Mouse (Mus musculus) thymus, adult 2 months (tissue): ENCODE data around the gene Morn1. TPM values are rescaled to one million over a fixed set of nuclear protein-coding genes. Genes with fewer than 3 reads are reported as not detected.

Experiments used
- DNase-seq: peaks from one replicate; pipeline ENCODE4 v3.0.0; 2021
- H3K27ac ChIP-seq: fragments of 200-500 bp; 2 replicates; pipeline ENCODE4 v1.5.1; 2012; ENCODE audit warnings: low read length, control low read depth; ENCODE audit not compliant: control insufficient read depth, insufficient read depth
- H3K27me3 ChIP-seq: fragments of 200-500 bp; 2 replicates; pipeline ENCODE4 v1.6.1; 2012; ENCODE audit warnings: mild to moderate bottlenecking, low read length, moderate library complexity, mixed read lengths; ENCODE audit not compliant: control insufficient read depth, insufficient read depth
- H3K36me3 ChIP-seq: fragments of 200-500 bp; 2 replicates; pipeline ENCODE4 v1.6.1; 2012; ENCODE audit warnings: mild to moderate bottlenecking, low read length, moderate library complexity; ENCODE audit not compliant: control insufficient read depth, insufficient read depth
- H3K4me1 ChIP-seq: fragments of 200-500 bp; replicated peaks from 2 replicates; pipeline ENCODE4 v1.6.1; 2012; ENCODE audit warnings: low read length; ENCODE audit not compliant: control insufficient read depth, insufficient read depth
- H3K4me3 ChIP-seq: fragments of 200-500 bp; 2 replicates; pipeline ENCODE4 v1.5.1; 2012; ENCODE audit warnings: mild to moderate bottlenecking, low read length, control low read depth, moderate library complexity; ENCODE audit not compliant: control insufficient read depth, insufficient read depth
- CTCF ChIP-seq: fragments of 200-500 bp; IDR thresholded peaks from 2 replicates; pipeline ENCODE4 v1.5.1; 2012; ENCODE audit warnings: mild to moderate bottlenecking, control low read depth, low read length, moderate library complexity, borderline replicate concordance; ENCODE audit not compliant: control insufficient read depth, poor library complexity, insufficient read depth; ENCODE audit errors: extremely low read depth
- POLR2A ChIP-seq: fragments of 200-500 bp; IDR thresholded peaks from 2 replicates; pipeline ENCODE4 v1.6.1; 2012; ENCODE audit warnings: mild to moderate bottlenecking, low read length, control low read depth, moderate library complexity; ENCODE audit not compliant: control insufficient read depth, poor library complexity, insufficient read depth; ENCODE audit errors: extremely low read depth
- WGBS: fragments of 180-500 bp; shearing (Covaris S2); methylation state at CpG from one replicate; pipeline ENCODE4 v1.1.7; 2018; 5-methylcytosine and 5-hydroxymethylcytosine counted together
- polyA plus RNA-seq: library from polyadenylated mRNA; depleted of rRNA; stranded (reverse); fragments of >200 nt; gene quantifications from 2 replicates; pipeline ENCODE4 v1.2.3, GENCODE M21; 2012

The Morn1 gene
- polyA plus RNA-seq, 1 experiment = 3.8 TPM

- H3K4me3 ChIP-seq = no peak overlapping the region
- TF ChIP-seq POLR2A (no peak), CTCF (no peak)
- H3K4me1 ChIP-seq = no peaks in the 10 kb centered on the region
- no peaks in the 10 kb centered on the region for H3K36me3 ChIP-seq
- WGBS = 91% methylated on average over 4 of the region's 4 CpGs
- H3K27me3 ChIP-seq = no peaks in the 10 kb centered on the region
- no peak overlapping the region for H3K27ac ChIP-seq
- no peak for DNase-seq
Observed at GRCm38 (mm10) chr4:155107886-155108285, 21.5 kb downstream of the Morn1 start.

GRCm38 (mm10) chr4:155109471-155109870, 23.1 kb downstream of the Morn1 start:
- Histone ChIP-seq H3K27ac (no peak overlapping the region), H3K4me3 (no peak overlapping the region), H3K36me3 (no peaks in the 10 kb centered on the region), H3K27me3 (no peaks in the 10 kb centered on the region), H3K4me1 (no peaks in the 10 kb centered on the region)
- TF ChIP-seq POLR2A (no peak), CTCF (no peak)
- WGBS = 96% methylated on average over 5 of the region's 5 CpGs
- no peak for DNase-seq

GRCm38 (mm10) chr4:155113766-155114410, 27.5 kb downstream of the Morn1 start:
- no peaks in the 10 kb centered on the region for H3K4me1 ChIP-seq
- no peak overlapping the region for H3K4me3 ChIP-seq
- no peaks in the 10 kb centered on the region for H3K27me3 ChIP-seq
- no peak overlapping the region for H3K27ac ChIP-seq
- whole genome bisulfite sequencing = 91% methylated on average over 8 of the region's 8 CpGs
- no peak for DNase-seq
- no peaks in the 10 kb centered on the region for H3K36me3 ChIP-seq
- TF ChIP-seq CTCF (no peak), POLR2A (no peak)

GRCm38 (mm10) chr4:155116607-155117006, 30.2 kb downstream of the Morn1 start:
- WGBS = 53% methylated on average over 4 of the region's 4 CpGs
- Histone ChIP-seq H3K27ac (no peak overlapping the region), H3K36me3 (no peaks in the 10 kb centered on the region), H3K4me3 (no peak overlapping the region), H3K4me1 (no peaks in the 10 kb centered on the region), H3K27me3 (no peaks in the 10 kb centered on the region)
- no peak for TF ChIP-seq POLR2A
- no peak for TF ChIP-seq CTCF
- DNase-seq = no peak

GRCm38 (mm10) chr4:155117396-155117978, 31.1 kb downstream of the Morn1 start:
- TF ChIP-seq POLR2A (no peak), CTCF (no peak)
- DNase-seq = no peak
- Histone ChIP-seq H3K4me3 (no peak overlapping the region), H3K4me1 (no peaks in the 10 kb centered on the region), H3K36me3 (no peaks in the 10 kb centered on the region), H3K27me3 (no peaks in the 10 kb centered on the region), H3K27ac (no peak overlapping the region)
- 82% methylated on average over 6 of the region's 6 CpGs for WGBS

- H3K4me1 ChIP-seq = no peaks in the 10 kb centered on the region
- WGBS = 97% methylated on average over 10 of the region's 10 CpGs
- TF ChIP-seq CTCF = no peak
- TF ChIP-seq POLR2A = no peak
- H3K27me3 ChIP-seq = no peaks in the 10 kb centered on the region
- DNase-seq = no peak
- H3K4me3 ChIP-seq = no peak overlapping the region
- H3K36me3 ChIP-seq = no peaks in the 10 kb centered on the region
- H3K27ac ChIP-seq = no peak overlapping the region
Observed at GRCm38 (mm10) chr4:155118278-155118677, 31.9 kb downstream of the Morn1 start.

- DNase-seq = no peak
- Histone ChIP-seq H3K4me3 (no peak overlapping the region), H3K27me3 (no peaks in the 10 kb centered on the region), H3K27ac (no peak overlapping the region), H3K4me1 (no peaks in the 10 kb centered on the region), H3K36me3 (no peaks in the 10 kb centered on the region)
- 96% methylated on average over 7 of the region's 7 CpGs for WGBS
- TF ChIP-seq CTCF (no peak), POLR2A (no peak)
Observed at GRCm38 (mm10) chr4:155120038-155120437, 33.7 kb downstream of the Morn1 start.

- no peak overlapping the region for H3K27ac ChIP-seq
- no peaks in the 10 kb centered on the region for H3K36me3 ChIP-seq
- H3K4me3 ChIP-seq = no peak overlapping the region
- no peaks in the 10 kb centered on the region for H3K4me1 ChIP-seq
- 89% methylated on average over 5 of the region's 5 CpGs for WGBS
- no peaks in the 10 kb centered on the region for H3K27me3 ChIP-seq
- TF ChIP-seq POLR2A (no peak), CTCF (no peak)
- no peak for DNase-seq
Observed at GRCm38 (mm10) chr4:155120583-155120982, 34.2 kb downstream of the Morn1 start.
